Mouse (Mus musculus) left cerebral cortex, adult 2 months (tissue): Measurements from ENCODE around the gene Dlgap3. TPM values are rescaled to one million over a fixed set of nuclear protein-coding genes. Genes with fewer than 3 reads are reported as not detected.
A peak's percentile ranks its signal among the peaks of the same experiment; 100 is the strongest.

Experiments
- DNase-seq, 2 experiments: peaks; one replicate each; pipeline ENCODE4 v3.0.0; 2021 to 2022; ENCODE audit warnings: low spot score in 2 of 2, mixed read lengths in 1 of 2; ENCODE audit errors: extremely low spot score in 1 of 2
- H3K27ac ChIP-seq: fragments of 200-600 bp; 2 replicates; pipeline ENCODE4 v1.8.1; 2022
- H3K4me3 ChIP-seq: fragments of 200-600 bp; 2 replicates; pipeline ENCODE4 v1.8.1; 2022
- CTCF ChIP-seq: fragments of 200-600 bp; IDR thresholded peaks from 2 replicates; pipeline ENCODE4 v1.8.1; 2022; ENCODE audit warnings: antibody characterized with exemption, mild to moderate bottlenecking, moderate library complexity
- intact Hi-C: fragments of 180-260 bp; cut with DNase I; formaldehyde crosslinking; loops from one replicate; pipeline ENCODE4 v1.15.1; 2025
- total RNA-seq, 2 experiments: library from RNA; stranded (reverse); gene quantifications; 2 replicates each; pipeline ENCODE4 v1.2.3; 2021

Gene Dlgap3
- total RNA-seq, 2 experiments from 2014 or later, result 372 to 403 TPM

DNA sequence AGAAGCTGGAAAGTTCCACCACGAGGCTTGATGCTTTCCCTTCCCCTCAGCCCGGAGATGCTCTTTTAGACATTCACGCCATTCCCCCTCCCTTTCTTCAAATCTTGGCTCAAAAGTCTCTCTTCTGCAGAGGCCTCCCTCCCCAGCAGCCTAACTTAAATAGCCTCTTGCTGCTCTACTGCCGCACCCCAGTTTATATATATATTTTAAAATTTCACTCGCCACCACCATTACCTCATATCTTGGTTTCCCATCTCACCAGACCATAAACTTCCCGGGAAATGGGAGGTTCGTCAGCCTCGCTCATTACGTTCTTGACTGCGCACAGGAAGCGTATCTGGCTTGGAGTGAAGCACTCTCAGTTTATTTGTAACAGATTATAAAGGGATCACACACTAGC lies 9.0 kb downstream of the Dlgap3 start:
- peak overlapping the region; percentile 87 for H3K27ac ChIP-seq
- DNase-seq, result no peak
- H3K4me3 ChIP-seq, result no peak overlapping the region
- TF ChIP-seq CTCF, result no peak
- intact Hi-C loops, result no loop called here

DNA sequence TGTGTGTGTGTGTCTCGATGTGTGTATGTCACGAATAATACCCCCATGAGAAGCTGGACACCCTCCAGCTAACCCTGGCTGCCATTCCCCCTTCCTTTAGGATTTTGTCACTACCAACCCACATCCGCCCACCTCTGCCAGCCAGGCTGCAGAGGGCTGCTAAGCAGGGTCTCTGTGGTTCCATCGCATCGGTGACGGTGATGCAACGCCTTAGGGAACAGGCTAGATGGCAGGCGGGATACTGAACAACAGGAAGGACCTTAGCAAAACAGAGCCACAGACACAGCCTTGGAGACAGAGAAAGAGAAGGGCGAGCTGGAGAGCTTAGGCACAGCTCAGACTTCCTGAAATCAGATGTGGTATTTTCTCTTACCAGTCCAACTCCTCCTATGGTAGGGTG lies 9.7 kb downstream of the Dlgap3 start:
- TF ChIP-seq CTCF, result no peak
- peak in 1 of 2 experiments; percentile 48 for DNase-seq
- intact Hi-C loops, result no loop called here
- H3K4me3 ChIP-seq, result peak overlapping the region; percentile 23; the same call in 1 of the 2 replicates
- peak overlapping the region; percentile 87 for H3K27ac ChIP-seq

DNA sequence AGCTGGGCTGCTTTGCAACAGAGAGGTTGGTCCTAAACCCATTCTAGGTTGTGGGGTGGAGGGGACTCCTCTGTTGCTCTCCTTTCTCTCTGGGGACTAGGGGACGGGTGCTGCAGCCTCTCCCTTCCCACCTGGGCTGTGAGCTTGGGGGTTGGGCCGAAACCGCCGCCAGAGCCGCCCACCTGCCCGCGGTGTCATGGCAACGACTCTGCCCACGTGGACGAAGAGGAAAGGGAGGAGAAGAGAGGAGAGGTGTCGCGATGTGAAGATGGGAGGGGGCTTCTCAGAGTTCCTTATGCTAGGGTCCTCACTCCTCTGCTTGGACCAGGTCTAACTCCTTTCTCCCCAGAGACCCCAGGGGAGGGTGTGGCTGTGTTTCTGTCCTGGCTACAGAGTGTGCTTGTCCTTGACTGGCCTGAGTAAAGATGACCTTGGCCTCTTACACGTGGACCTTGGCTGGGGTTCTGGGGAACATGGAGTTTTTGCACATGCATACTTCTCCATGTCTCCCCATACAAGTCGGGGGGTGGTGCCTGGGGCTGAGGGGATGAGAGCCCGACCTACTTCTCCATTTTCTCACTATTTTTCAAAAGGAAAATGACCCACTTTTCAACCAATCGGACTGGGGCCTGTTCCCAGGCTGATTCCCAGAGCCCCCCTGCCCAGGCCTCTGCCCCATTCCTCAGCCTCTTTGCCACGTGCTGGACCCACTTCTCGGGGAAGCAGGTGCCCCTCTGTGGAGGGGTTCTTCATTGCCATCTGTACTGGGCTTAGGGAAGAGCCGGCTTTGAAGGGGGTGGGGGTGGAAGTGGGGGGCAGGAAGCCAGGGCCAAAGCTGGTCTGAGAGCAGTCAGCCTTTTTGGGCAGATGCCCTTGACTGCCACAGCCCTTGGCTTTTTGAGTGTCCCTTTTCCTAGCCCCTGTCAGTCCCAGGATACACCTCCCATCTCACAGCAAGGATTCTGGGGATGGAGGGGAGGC lies 10.8 kb downstream of the Dlgap3 start:
- DNase-seq, result peak; percentile 78 to 79
- intact Hi-C loops, result no loop called here
- Histone ChIP-seq H3K27ac (peak overlapping the region; percentile 87), H3K4me3 (peak overlapping the region; percentile 23; the same call in 1 of the 2 replicates)
- TF ChIP-seq CTCF, result no peak

GRCm38 (mm10) chr4:127180450-127180840 lies 11.4 kb downstream of the Dlgap3 start:
- peak overlapping the region; percentile 87 for H3K27ac ChIP-seq
- TF ChIP-seq CTCF, result no peak
- DNase-seq, result no peak
- no peak overlapping the region for H3K4me3 ChIP-seq
- intact Hi-C loops, result no loop called here

DNA sequence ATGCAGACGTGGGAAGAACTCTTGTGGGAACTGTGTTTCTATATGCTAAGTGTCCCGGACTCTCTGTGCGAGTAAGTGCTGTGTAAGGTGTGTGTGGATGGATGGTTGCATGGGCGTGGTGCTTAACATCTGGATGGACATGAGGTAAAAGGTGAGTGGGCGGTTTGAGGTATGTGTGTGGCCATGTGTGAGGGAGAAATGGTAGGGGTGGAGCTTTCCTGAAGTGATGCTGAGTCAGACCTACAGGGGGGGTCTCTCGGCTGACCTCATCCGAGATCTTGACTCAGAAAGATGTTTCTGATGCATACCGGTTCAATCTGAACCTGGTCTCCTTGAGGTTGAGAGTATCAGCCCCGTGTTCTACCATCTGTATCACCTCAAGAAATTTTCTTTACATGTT lies 12.0 kb downstream of the Dlgap3 start:
- no peak overlapping the region for H3K4me3 ChIP-seq
- H3K27ac ChIP-seq, result no peak overlapping the region; the same call in 1 of the 2 replicates
- intact Hi-C loops, result no loop called here
- no peak for TF ChIP-seq CTCF
- DNase-seq, result no peak

DNA sequence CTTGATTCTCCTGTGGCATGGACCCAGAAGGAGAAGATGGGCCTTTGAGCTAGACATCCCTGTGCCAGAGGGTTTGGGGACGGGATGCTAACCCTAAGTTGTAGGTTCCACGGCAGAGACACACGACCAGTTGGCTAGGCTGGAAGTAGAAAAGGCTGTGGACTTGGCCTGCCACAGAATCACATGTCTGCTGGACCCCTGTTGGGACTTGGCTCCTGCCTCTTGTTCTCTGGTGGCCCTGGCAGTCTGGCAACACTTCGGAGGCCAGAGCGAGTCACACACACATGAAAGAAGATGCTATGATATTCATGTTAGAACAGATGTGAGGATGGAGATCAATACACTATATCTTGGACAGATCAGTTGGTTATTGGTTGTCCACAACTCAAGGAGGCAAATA lies 14.9 kb downstream of the Dlgap3 start:
- Histone ChIP-seq H3K4me3 (no peak overlapping the region), H3K27ac (peak overlapping the region; percentile 58)
- DNase-seq, result no peak
- intact Hi-C loops, result no loop called here
- TF ChIP-seq CTCF, result no peak

DNA sequence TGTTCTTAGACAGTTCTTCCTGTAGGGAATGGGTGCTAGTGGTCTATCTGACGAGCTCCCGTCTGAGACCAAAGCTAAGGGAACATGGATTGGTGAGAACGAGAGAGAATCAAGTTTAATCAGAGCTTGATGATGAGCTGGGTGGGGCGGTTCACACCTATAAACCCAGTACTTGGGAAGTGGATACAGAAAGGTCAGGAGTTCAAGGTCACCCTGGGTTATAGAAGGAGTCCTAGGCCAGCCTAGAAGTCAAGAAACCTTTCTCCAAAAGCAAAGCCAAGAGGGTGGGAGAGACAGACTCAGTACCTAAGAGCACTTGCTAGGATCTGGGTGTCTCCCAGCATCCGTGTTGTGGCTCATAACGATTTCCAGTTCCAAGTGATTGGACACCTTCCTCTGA lies 21.9 kb downstream of the Dlgap3 start:
- no peak for DNase-seq
- Histone ChIP-seq H3K27ac (no peak overlapping the region), H3K4me3 (no peak overlapping the region)
- intact Hi-C loops, result no loop called here
- TF ChIP-seq CTCF, result no peak

DNA sequence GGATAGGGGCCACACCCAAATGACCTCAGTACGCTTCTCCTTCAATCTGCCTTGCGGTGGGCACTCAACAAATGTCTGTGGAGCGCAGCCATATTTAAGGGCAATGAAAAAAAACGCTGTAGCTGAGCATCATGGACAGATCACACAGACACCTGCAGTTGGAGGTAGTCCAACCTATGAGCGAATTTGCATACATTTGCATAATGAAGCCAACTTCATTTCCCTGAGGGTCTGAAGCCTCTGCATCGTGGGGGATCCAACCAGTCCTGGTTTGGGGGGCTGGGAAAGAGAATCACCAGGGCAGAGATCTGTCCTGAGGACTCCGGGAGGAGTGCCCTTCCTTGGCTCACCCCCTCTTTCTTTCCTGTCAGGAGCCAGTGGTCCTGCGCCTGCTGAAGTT lies 23.7 kb downstream of the Dlgap3 start:
- DNase-seq, result no peak
- Histone ChIP-seq H3K27ac (peak overlapping the region; percentile 57; the same call in 1 of the 2 replicates), H3K4me3 (no peak overlapping the region)
- intact Hi-C loops, result no loop called here
- no peak for TF ChIP-seq CTCF

GRCm38 (mm10) chr4:127193378-127194155 lies 24.6 kb downstream of the Dlgap3 start:
- no peak overlapping the region for H3K4me3 ChIP-seq
- DNase-seq, result peak in 1 of 2 experiments; percentile 22
- TF ChIP-seq CTCF, result no peak
- intact Hi-C loops, result no loop called here
- peak overlapping the region; percentile 50 for H3K27ac ChIP-seq

GRCm38 (mm10) chr4:127194477-127195269 lies 25.7 kb downstream of the Dlgap3 start:
- no peak overlapping the region for H3K27ac ChIP-seq
- no peak overlapping the region for H3K4me3 ChIP-seq
- TF ChIP-seq CTCF, result no peak
- intact Hi-C loops, result no loop called here
- DNase-seq, result peak in 1 of 2 experiments; percentile 12

DNA sequence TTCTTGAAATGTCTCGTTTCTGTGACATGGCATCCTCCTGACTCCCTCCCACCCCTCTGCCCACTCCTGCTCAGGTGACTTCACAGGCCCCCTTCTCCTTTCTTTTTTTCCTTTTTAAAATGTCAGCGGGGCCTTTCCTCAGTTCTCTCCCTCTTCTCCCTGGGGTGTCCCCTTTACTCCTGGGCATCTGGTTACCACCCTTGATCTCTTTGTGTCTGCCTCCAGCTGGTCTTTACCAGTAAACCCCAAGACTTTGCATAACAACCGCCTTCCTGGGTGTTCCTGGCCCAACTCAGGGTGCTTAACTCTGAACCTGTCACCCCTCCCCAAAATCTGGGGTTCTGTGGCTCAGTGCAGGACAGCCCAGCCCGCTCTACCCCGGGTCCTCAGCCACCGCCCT lies 29.6 kb downstream of the Dlgap3 start:
- Histone ChIP-seq H3K4me3 (no peak overlapping the region), H3K27ac (peak overlapping the region; percentile 75)
- DNase-seq, result no peak
- no peak for TF ChIP-seq CTCF
- intact Hi-C loops, result no loop called here

DNA sequence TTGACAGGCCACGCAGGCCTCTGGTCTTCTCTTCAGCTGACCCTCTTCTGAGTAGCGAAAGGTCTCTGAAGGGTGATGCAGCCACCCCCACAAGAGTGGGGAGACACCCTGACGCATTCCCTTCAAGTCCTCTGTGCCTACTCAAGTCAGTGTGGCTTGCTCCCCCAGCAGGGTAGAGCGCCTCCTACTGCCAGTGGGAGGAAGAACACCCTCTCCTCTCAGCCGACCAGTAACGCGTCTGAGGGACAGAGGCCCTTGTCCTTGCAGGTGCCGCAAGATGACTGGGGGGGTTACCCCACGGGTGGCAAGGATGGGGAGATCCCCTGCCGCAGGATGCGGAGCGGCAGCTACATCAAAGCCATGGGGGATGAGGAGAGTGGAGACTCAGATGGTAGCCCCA lies 30.4 kb downstream of the Dlgap3 start:
- peak in 1 of 2 experiments; percentile 13 for DNase-seq
- TF ChIP-seq CTCF, result peak; percentile 50
- peak overlapping the region; percentile 75 for H3K27ac ChIP-seq

More for the DNA sequence above, 30.4 kb downstream of the Dlgap3 start:
- no peak overlapping the region for H3K4me3 ChIP-seq
- intact Hi-C loops, result no loop called here
